Mouse (Mus musculus) MEL (cell line): ENCODE data around the gene Gnaz. TPM values are rescaled to one million over a fixed set of nuclear protein-coding genes. Genes with fewer than 3 reads are reported as not detected.

Experiments
- DNase-seq: peaks from one replicate; pipeline ENCODE4 v3.0.0; 2011; ENCODE audit warnings: low read depth, low spot score
- H3K27ac ChIP-seq: 2 replicates; pipeline ENCODE4 v1.5.1; 2012; ENCODE audit warnings: low read depth, mild to moderate bottlenecking, control low read depth, low read length, moderate library complexity; ENCODE audit not compliant: control insufficient read depth
- H3K27me3 ChIP-seq, 2 experiments: fragments of 150-350 bp in 1 of 2; sonication (generic) in 1 of 2; 2 replicates each; pipeline ENCODE4 v1.6.1; 2012; ENCODE audit warnings: low read length in 2 of 2, mild to moderate bottlenecking in 2 of 2, improper control_type of control experiment in 1 of 2, moderate library complexity in 1 of 2; ENCODE audit not compliant: insufficient read depth in 2 of 2, control insufficient read depth in 1 of 2
- H3K36me3 ChIP-seq, 2 experiments: 2 replicates each; pipeline ENCODE4 v1.6.1; 2012 to 2014; ENCODE audit warnings: low read length in 2 of 2, improper control_type of control experiment in 1 of 2, inconsistent platforms in 1 of 2, mild to moderate bottlenecking in 1 of 2; ENCODE audit not compliant: insufficient read depth in 2 of 2, control insufficient read depth in 1 of 2
- H3K4me1 ChIP-seq, 2 experiments: fragments of 150-350 bp in 1 of 2; sonication (generic) in 1 of 2; 2 replicates each; pipeline ENCODE4 v1.6.1; 2012; ENCODE audit warnings: low read length in 2 of 2, improper control_type of control experiment in 1 of 2, mild to moderate bottlenecking in 1 of 2; ENCODE audit not compliant: insufficient read depth in 2 of 2, control insufficient read depth in 1 of 2
- H3K4me3 ChIP-seq, 2 experiments: fragments of 150-350 bp in 1 of 2; sonication (generic) in 1 of 2; 2 replicates each; pipeline ENCODE4 v1.5.1; 2012; ENCODE audit warnings: low read depth in 2 of 2, low read length in 2 of 2, mild to moderate bottlenecking in 2 of 2, moderate library complexity in 2 of 2, control low read depth in 1 of 2, improper control_type of control experiment in 1 of 2; ENCODE audit not compliant: control insufficient read depth in 1 of 2, insufficient read depth in 1 of 2
- H3K79me2 ChIP-seq: 2 replicates; pipeline ENCODE4 v1.6.1; 2012; ENCODE audit warnings: mild to moderate bottlenecking, low read length, moderate library complexity; ENCODE audit not compliant: control insufficient read depth, poor library complexity, insufficient read depth
- H3K9ac ChIP-seq: 2 replicates; pipeline ENCODE4 v1.6.1; 2012; ENCODE audit warnings: low read depth, mild to moderate bottlenecking, control low read depth, low read length, moderate library complexity; ENCODE audit not compliant: control insufficient read depth, poor library complexity, severe bottlenecking
- H3K9me3 ChIP-seq: fragments of 150-350 bp; sonication (generic); replicated peaks from 2 replicates; pipeline ENCODE4 v1.6.1; 2012; ENCODE audit warnings: mild to moderate bottlenecking, low read length, improper control_type of control experiment, moderate library complexity; ENCODE audit not compliant: insufficient read depth
- BHLHE40 ChIP-seq: IDR thresholded peaks from 2 replicates; pipeline ENCODE4 v1.6.1; 2012; ENCODE audit warnings: low read depth, mild to moderate bottlenecking, inconsistent platforms, low read length, improper control_type of control experiment, borderline replicate concordance
- CTCF ChIP-seq, 3 experiments: IDR thresholded peaks in 2 of 3; conservative IDR thresholded peaks in 1 of 3; 2 replicates each; pipeline ENCODE4 v1.5.1; 2011 to 2012; ENCODE audit warnings: low read length in 3 of 3, low read depth in 2 of 3, mild to moderate bottlenecking in 2 of 3, improper control_type of control experiment in 1 of 3, inconsistent platforms in 1 of 3, mixed read lengths in 1 of 3, moderate library complexity in 1 of 3; ENCODE audit not compliant: control insufficient read depth in 1 of 3, insufficient read depth in 1 of 3, poor library complexity in 1 of 3, severe bottlenecking in 1 of 3
- E2F4 ChIP-seq: IDR thresholded peaks from 2 replicates; pipeline ENCODE4 v1.6.1; 2011; ENCODE audit warnings: low read depth, low read length, improper control_type of control experiment, borderline replicate concordance
- ELF1 ChIP-seq: IDR thresholded peaks from 2 replicates; pipeline ENCODE4 v1.6.1; 2014; ENCODE audit warnings: low read depth, mild to moderate bottlenecking, inconsistent platforms, low read length, improper control_type of control experiment, moderate library complexity
- EP300 ChIP-seq, 2 experiments: IDR thresholded peaks; 2 replicates each; pipeline ENCODE4 v1.6.1; 2011; ENCODE audit warnings: improper control_type of control experiment in 2 of 2, low read length in 2 of 2, low read depth in 1 of 2, mild to moderate bottlenecking in 1 of 2
- ETS1 ChIP-seq: IDR thresholded peaks from 2 replicates; pipeline ENCODE4 v1.6.1; 2012; ENCODE audit warnings: low read depth, mild to moderate bottlenecking, inconsistent platforms, low read length, improper control_type of control experiment, moderate library complexity
- HCFC1 ChIP-seq: IDR thresholded peaks from 2 replicates; pipeline ENCODE4 v1.6.1; 2012; ENCODE audit warnings: low read depth, mild to moderate bottlenecking, inconsistent platforms, low read length, improper control_type of control experiment, moderate library complexity
- JUND ChIP-seq: IDR thresholded peaks from 2 replicates; pipeline ENCODE4 v1.6.1; 2011; ENCODE audit warnings: low read depth, mild to moderate bottlenecking, improper control_type of control experiment, low read length
- KAT2A ChIP-seq: conservative IDR thresholded peaks from 2 replicates; pipeline ENCODE4 v1.6.1; 2012; ENCODE audit warnings: low read depth, low read length, improper control_type of control experiment, inconsistent platforms
- MAX ChIP-seq: IDR thresholded peaks from 2 replicates; pipeline ENCODE4 v1.6.1; 2011; ENCODE audit warnings: low read length, improper control_type of control experiment
- MXI1 ChIP-seq: IDR thresholded peaks from 2 replicates; pipeline ENCODE4 v1.6.1; 2011; ENCODE audit warnings: mild to moderate bottlenecking, low read depth, low read length, improper control_type of control experiment
- MYB ChIP-seq: IDR thresholded peaks from 2 replicates; pipeline ENCODE4 v1.6.1; 2011; ENCODE audit warnings: mild to moderate bottlenecking, low read depth, low read length, improper control_type of control experiment
- POLR2A ChIP-seq, 2 experiments: IDR thresholded peaks; 2 replicates each; pipeline ENCODE4 v1.6.1; 2011 to 2012; ENCODE audit warnings: low read length in 2 of 2, mild to moderate bottlenecking in 2 of 2, control low read depth in 1 of 2, improper control_type of control experiment in 1 of 2, low read depth in 1 of 2, moderate library complexity in 1 of 2; ENCODE audit not compliant: control insufficient read depth in 1 of 2, insufficient read depth in 1 of 2, poor library complexity in 1 of 2
- POLR2AphosphoS2 ChIP-seq: IDR thresholded peaks from 2 replicates; pipeline ENCODE4 v1.6.1; 2011; ENCODE audit warnings: low read length, improper control_type of control experiment
- POLR2AphosphoS5 ChIP-seq: IDR thresholded peaks from 2 replicates; pipeline ENCODE4 v1.6.1; 2012; ENCODE audit warnings: low read depth, borderline replicate concordance, mild to moderate bottlenecking, inconsistent platforms, low read length, moderate library complexity, mixed read lengths
- RCOR1 ChIP-seq: IDR thresholded peaks from 2 replicates; pipeline ENCODE4 v1.6.1; 2012; ENCODE audit warnings: low read depth, mild to moderate bottlenecking, inconsistent platforms, low read length, improper control_type of control experiment
- SIN3A ChIP-seq: IDR thresholded peaks from 2 replicates; pipeline ENCODE4 v1.6.1; 2012; ENCODE audit warnings: low read length, improper control_type of control experiment, inconsistent platforms
- SMC3 ChIP-seq: IDR thresholded peaks from 2 replicates; pipeline ENCODE4 v1.6.1; 2011; ENCODE audit warnings: low read depth, low read length, improper control_type of control experiment
- TAL1 ChIP-seq: IDR thresholded peaks from 2 replicates; pipeline ENCODE4 v1.6.1; 2012; ENCODE audit warnings: mild to moderate bottlenecking, inconsistent platforms, low read length, moderate library complexity, mixed read lengths
- TBP ChIP-seq: IDR thresholded peaks from 2 replicates; pipeline ENCODE4 v1.8.0; 2011; ENCODE audit warnings: low read depth, low read length, improper control_type of control experiment
- TCF12 ChIP-seq: IDR thresholded peaks from 2 replicates; pipeline ENCODE4 v1.6.1; 2014; ENCODE audit warnings: low read depth, mild to moderate bottlenecking, inconsistent platforms, low read length, improper control_type of control experiment, moderate library complexity
- UBTF ChIP-seq: IDR thresholded peaks from 2 replicates; pipeline ENCODE4 v1.6.1; 2012; ENCODE audit warnings: low read depth, mild to moderate bottlenecking, inconsistent platforms, low read length, improper control_type of control experiment, moderate library complexity, borderline replicate concordance; ENCODE audit not compliant: insufficient read depth
- USF1 ChIP-seq: IDR thresholded peaks from 2 replicates; pipeline ENCODE4 v1.6.1; 2014; ENCODE audit warnings: low read depth, mild to moderate bottlenecking, inconsistent platforms, low read length, improper control_type of control experiment, moderate library complexity
- ZC3H11A ChIP-seq: IDR thresholded peaks from 2 replicates; pipeline ENCODE4 v1.6.1; 2012; ENCODE audit warnings: low read depth, mild to moderate bottlenecking, inconsistent platforms, low read length, improper control_type of control experiment
- ZKSCAN1 ChIP-seq: IDR thresholded peaks from 2 replicates; pipeline ENCODE4 v1.6.1; 2012; ENCODE audit warnings: low read depth, mild to moderate bottlenecking, inconsistent platforms, low read length, improper control_type of control experiment, moderate library complexity
- ZMIZ1 ChIP-seq: IDR thresholded peaks from 2 replicates; pipeline ENCODE4 v1.6.1; 2012; ENCODE audit warnings: low read depth, mild to moderate bottlenecking, inconsistent platforms, low read length, improper control_type of control experiment, moderate library complexity
- ZNF384 ChIP-seq: IDR thresholded peaks from 2 replicates; pipeline ENCODE4 v1.6.1; 2012; ENCODE audit warnings: low read depth, mild to moderate bottlenecking, inconsistent platforms, low read length, improper control_type of control experiment
- polyA plus RNA-seq, 2 experiments: library from polyadenylated mRNA; stranded (reverse) in 1 of 2; unstranded in 1 of 2; fragments of >175 nt in 1 of 2; fragments of >200 nt in 1 of 2; gene quantifications; 2 replicates each; pipeline versions ENCODE4 v1.2.1 to v1.2.4; 2012; ENCODE audit warnings: low replicate concordance in 2 of 2, low read depth in 1 of 2; ENCODE audit not compliant: insufficient read length in 2 of 2, insufficient read depth in 1 of 2, missing spikeins in 1 of 2
- total RNA-seq: library from RNA; depleted of rRNA; stranded (reverse); fragments of 300-350 nt; gene quantifications from 2 replicates; pipeline ENCODE4 v1.2.3, GENCODE M21; 2012

The Gnaz gene
- total and polyA plus RNA-seq, 3 experiments = not detected

- no peaks in the 10 kb centered on the region for H3K27me3 ChIP-seq
- no peaks in the 10 kb centered on the region for H3K4me1 ChIP-seq
- H3K27ac ChIP-seq = no peak overlapping the region
- H3K4me3 ChIP-seq = no peak overlapping the region
- H3K79me2 ChIP-seq = no peaks in the 10 kb centered on the region
- H3K36me3 ChIP-seq = no peaks in the 10 kb centered on the region
- TF ChIP-seq SMC3 (no peak), HCFC1 (no peak), ZNF384 (no peak), SIN3A (no peak), MAX (no peak), JUND (no peak), EP300 (IDR thresholded peaks at IDR 0.05; ENCODE audit: low read depth in 1 of 2, low read length in 2 of 2) (no peak), E2F4 (no peak), MYB (no peak), KAT2A (no peak), RCOR1 (no peak), BHLHE40 (no peak), UBTF (no peak), POLR2A (IDR thresholded peaks at IDR 0.05; ENCODE audit: control insufficient read depth in 1 of 2, insufficient read depth in 1 of 2, low read depth in 1 of 2, low read length in 2 of 2, poor library complexity in 1 of 2) (no peak), POLR2AphosphoS2 (no peak), MXI1 (no peak)
- no peaks in the 10 kb centered on the region for H3K9me3 ChIP-seq
- no peak overlapping the region for H3K9ac ChIP-seq
- DNase-seq = no peak
These were observed 36.4 kb upstream of the Gnaz start for GRCm38 (mm10) chr10:74930541-74930940.

- Histone ChIP-seq H3K9me3 (no peaks in the 10 kb centered on the region), H3K9ac (no peak overlapping the region), H3K36me3 (no peaks in the 10 kb centered on the region), H3K27ac (no peak overlapping the region), H3K27me3 (no peaks in the 10 kb centered on the region), H3K79me2 (no peaks in the 10 kb centered on the region), H3K4me1 (no peaks in the 10 kb centered on the region), H3K4me3 (no peak overlapping the region)
- TF ChIP-seq ZKSCAN1 (no peak), KAT2A (no peak), ETS1 (no peak), RCOR1 (no peak), E2F4 (no peak), TAL1 (no peak), POLR2AphosphoS5 (no peak), EP300 (IDR thresholded peaks at IDR 0.05; ENCODE audit: low read depth in 1 of 2, low read length in 2 of 2) (no peak), ZMIZ1 (no peak), CTCF (IDR thresholded peaks at IDR 0.05 in 2 of 3, conservative IDR thresholded peaks at IDR 0.05 in 1 of 3; ENCODE audit: control insufficient read depth in 1 of 3, insufficient read depth in 1 of 3, low read depth in 2 of 3, low read length in 3 of 3, poor library complexity in 1 of 3, severe bottlenecking in 1 of 3) (no peak), ELF1 (no peak), HCFC1 (no peak), TBP (no peak), ZC3H11A (no peak), TCF12 (no peak), USF1 (no peak), MYB (no peak), MAX (no peak)
- no peak for DNase-seq
These were observed 35.3 kb upstream of the Gnaz start for GRCm38 (mm10) chr10:74931631-74932030.
